Mouse (Mus musculus): ENCODE results near the gene Brpf3.
"Not testable (repeated sequence)": the region's sequence is repeated elsewhere in the genome, so short reads cannot be mapped to it uniquely, and the experiment has no call there.

Gene Brpf3

DNA sequence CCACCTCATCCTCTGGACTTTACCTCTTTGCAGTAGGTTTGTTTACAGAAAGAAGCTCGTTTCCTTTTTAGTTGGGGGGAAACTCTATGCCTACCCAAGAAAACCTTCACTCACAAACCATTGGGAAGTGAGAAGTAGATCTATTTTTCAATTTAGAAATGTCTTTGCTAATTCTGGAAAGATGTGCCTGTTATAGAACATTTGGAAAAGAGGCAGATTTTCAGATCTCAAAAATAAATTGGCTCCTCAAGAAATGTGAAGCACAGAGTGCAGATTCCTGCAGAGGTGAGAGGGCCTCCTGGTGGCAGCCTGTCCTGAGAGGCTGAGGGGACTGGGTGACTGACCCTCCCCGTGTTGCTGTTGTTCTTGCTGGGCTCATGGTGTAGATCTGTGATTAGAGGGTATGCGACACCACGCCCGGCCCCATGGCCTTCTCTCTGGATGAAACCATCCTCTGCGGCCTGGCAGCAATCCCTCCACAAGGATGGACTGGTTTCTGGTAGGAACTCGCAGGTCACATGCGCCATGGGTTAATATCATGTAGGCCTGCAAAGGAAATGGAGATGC is 26.9 kb downstream of the Brpf3 start:
- no peak for DNase-seq (ENCODE audit: low spot score in 2 of 2)

DNA sequence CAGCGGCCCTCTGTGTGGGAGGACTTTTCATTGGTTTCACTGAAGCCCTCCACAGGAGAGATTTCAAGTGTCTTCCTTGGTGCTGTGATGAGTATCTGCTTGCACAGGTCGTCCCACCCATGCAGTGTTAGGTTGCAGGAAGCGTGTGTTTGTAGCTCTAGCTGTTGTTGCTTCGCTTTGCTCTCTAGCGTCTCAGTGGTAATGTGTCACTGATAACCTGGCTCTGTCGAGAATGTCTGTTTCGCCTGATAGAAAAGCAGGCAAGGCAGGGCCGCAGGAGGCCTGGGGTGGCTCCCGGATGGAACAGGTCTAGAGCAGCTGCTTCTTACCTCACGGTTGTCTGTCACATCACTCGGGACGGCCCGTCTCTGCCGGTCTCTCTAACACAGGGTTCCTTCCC is 28.2 kb downstream of the Brpf3 start:
- DNase-seq (ENCODE audit: low spot score in 2 of 2) = no peak

DNA sequence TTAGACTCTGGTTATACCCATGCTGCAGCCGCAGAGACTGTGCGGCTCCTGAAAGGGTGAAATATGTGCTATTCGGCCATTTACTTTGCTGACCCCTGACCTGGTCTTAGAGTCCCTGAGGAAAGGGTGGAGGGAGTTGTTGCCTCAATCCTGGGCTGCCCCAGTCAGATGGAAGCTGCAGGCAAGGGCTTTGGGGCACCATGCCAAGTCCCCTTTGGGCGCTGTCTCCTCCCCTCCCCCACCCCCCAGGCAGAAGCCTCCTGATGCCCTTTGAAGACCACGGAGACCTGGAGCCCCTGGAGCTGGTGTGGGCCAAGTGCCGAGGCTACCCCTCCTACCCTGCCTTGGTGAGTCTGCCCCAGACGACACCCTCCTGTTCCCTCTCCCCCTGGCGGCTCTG is 30.2 kb downstream of the Brpf3 start:
- DNase-seq (ENCODE audit: low spot score in 2 of 2) = peak in 1 of 2 experiments; percentile 37

DNA sequence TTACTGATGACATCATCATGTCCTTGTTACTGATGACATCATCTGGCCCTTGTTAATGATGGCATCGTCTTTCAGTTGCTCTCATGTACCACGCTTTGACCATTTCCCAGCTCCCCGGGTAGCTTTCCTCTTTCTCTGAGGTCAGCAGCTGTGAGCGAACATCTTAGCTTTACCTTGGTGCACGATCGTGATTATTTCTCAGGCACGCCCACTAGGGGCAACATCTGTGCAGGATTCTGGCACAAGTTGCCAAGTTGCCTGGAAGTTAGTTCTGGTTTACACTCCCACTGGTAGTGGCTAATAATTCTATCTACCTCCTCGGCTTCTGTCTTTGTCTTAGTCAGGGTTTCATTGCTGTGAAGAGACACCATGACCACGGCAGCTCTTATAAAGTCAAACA is 31.1 kb downstream of the Brpf3 start:
- no peak for DNase-seq (ENCODE audit: low spot score in 2 of 2)

DNA sequence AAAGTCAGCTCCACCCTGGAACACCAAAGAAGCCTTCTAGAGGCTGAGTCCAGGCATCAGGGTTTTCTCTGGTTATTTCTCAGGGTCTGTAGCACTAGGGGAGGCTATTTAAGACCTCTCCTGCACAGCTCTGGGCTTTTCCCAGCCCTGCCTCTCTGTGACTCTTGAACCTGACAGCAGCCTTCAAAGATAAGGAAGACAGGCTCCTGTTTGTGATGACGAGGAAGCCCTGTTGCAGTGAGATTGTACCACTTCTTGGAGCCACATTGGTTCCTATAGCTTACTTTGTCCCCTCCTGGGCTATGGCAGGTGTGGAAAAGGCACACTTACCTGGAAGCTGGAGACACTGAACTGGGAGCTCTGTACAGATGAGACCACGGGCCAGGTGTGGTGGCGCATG is 32.0 kb downstream of the Brpf3 start:
- DNase-seq (ENCODE audit: low spot score in 2 of 2) = no peak

DNA sequence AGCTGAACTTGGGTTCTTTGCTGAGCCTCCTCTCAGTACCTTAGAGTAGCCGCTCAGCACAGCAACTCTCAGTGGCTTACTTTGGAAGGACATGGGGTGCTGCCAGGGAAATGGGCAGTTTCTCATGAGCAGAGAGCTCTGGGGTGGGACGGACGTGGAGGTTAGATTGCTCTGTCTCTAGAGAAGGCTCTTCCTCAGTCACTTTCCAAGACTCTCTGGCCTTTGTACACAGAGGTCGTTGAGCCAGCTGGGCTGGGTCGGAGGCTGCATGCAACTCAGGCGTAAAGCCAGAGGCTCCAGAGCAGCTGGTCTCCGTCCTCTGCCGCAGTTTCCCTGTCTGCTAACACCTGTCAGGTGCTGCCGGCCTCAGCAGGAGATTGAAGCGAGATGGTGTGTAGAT is 33.8 kb downstream of the Brpf3 start:
- peak in 1 of 2 experiments; percentile 58 for DNase-seq (ENCODE audit: low spot score in 2 of 2)

DNA sequence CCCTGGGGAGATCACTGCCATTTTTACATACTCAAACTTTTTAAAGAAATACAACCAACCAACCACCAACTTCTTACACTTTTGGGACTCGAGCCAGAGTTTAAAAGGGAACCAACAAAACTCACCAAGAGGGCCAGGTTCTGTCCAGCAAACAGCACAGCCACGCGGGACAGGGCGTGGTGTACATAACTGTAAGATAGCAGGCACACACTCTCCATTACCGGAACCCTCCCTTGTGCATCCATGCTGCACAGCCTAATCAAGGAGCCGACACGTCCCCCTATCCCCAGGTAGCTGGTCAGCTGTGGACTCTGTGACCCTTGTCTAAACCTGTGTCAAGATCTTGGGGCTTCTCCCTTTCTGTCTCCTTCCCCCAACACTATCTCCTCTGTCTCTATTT is 37.0 kb downstream of the Brpf3 start:
- DNase-seq (ENCODE audit: low spot score in 2 of 2) = no peak

DNA sequence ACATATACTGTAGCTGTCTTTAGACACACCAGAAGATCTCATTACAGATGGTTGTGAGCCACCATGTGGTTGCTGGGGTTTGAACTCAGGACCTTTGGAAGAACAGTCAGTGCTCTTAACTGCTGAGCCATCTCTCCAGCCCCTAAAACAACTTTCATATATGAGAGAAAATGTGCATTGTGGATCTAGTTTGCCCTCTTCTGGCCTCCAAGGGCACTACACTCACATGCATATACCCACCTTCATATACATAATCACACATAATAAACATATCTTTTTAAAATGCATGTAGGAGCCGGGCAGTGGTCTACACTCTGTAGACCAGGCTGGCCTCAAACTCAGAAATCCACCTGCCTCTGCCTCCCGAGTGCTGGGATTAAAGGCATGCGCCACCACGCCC is 41.1 kb downstream of the Brpf3 start:
- DNase-seq (ENCODE audit: low spot score in 2 of 2) = not testable (repeated sequence)

DNA sequence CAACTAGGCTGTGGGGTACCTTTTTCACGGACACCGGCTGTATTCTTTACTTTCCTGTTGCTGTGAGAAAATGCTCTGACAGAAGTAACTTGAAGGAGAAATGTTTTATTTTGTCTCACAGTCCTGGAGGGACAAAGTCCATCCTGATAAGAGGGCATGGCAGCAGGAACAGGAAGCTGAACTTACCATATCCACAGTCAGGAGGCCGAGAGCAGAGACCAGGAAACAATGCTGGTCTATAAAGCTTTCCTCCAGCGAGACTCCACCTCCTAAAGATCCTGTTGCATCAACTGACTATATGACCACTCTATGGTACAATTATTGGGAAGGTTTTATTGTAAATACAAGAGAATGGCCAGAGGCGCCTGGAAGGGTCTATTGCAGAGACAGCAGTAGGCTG is 42.8 kb downstream of the Brpf3 start:
- DNase-seq (ENCODE audit: low spot score in 2 of 2) = no peak

DNA sequence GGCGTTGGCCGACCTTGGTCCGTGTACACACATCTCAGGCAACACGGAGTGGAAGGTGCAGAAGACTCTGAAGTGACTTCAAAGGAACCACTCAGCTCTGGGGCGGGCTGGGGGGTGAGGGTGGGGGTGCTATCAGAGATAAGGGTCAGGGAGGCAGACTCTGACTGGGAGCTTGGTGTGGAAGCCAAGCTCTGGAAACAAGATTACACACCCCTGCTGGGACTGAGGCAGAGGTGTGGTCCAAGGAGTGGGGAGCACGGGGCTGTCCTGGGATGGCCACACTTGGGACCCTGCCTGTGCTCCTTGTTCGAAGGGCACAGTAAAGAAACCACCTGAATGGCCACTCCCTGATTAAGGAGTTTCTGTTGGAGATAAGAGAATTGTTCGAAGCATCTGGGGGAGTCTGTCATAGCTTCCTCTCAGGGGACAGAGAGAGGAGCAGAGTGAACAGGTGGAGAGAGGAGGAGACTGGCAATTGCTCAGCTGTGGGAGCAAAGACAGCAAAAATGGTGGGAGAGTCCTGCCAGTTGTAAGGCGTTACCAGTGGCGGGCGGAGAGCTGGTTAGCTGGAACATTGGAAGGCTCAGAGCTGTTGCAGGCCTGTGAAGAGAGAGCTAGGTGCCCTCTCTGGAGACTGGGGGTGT is 46.2 kb downstream of the Brpf3 start:
- DNase-seq (ENCODE audit: low spot score in 2 of 2) = no peak

DNA sequence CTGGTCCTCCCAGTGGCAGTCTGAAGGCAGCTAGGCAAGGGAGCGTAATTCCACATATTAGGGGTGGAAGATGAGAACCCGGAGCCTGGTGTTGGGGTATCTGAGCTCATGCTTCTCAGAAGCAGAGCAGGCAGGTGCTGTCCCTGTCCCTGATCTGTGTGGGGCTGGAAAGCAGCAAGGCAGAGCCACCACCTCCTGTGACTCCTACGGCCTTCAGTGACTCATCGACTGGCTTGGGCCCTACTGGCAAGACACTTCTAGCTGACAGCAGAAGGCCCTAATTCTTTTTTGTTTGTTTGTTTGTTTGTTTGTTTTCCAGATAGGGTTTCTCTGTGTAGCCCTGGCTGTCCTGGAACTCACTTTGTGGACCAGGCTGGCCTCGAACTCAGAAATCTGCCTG is 49.6 kb downstream of the Brpf3 start:
- DNase-seq (ENCODE audit: low spot score in 2 of 2) = no peak

DNA sequence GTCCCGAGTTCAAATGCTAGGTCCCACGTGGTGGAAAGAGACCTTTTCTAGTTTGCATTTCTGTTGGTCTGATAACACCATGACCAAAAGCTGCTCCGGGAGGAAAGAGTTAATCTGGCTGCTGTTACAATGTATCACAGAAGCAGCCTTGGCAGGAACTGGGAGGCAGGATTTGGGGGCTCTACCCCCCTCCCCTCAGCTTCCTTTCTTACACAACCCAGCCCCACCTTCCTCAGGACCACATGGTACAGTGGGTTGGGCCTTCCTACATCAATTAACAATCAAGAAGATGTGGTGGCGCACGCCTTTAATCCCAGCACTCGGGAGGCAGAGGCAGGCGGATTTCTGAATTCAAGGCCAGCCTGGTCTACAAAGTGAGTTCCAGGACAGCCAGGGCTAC is 53.5 kb downstream of the Brpf3 start:
- DNase-seq (ENCODE audit: low spot score in 2 of 2) = no peak

DNA sequence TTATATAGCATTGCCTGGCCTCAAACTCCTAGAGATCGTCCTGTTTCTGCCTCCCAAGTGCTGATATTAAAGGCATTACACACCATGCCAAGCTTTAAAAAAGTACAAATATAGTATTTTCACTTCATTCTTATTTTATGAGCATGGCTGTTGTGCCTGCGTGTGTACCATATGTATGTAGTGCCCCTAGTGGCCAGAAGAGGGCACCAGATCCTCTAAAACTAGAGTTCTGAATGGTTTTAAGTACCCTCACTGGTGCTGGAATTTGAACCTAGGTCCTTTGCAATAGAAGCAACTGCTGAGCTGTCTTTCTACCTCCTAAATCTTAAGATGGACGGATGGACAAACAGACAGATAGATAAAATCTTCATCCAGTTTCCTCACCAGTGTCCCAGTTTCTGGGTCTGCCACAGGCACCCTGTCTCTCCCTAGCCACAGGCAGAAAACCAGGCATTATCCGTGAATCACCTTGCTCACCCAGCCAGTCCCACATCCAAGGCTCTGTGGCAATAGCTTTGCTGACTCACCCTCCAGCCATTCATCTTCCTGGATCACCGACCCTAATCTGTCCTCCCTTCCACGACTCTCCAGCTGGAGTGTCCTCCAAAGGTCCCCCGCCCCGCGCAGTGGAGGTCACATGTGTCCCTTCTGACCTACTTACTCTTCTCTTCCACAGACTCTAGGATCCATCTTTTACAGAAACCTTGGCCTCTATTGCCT is 54.4 kb downstream of the Brpf3 start:
- peak; percentile 28 to 59 for DNase-seq (ENCODE audit: low spot score in 2 of 2)

DNA sequence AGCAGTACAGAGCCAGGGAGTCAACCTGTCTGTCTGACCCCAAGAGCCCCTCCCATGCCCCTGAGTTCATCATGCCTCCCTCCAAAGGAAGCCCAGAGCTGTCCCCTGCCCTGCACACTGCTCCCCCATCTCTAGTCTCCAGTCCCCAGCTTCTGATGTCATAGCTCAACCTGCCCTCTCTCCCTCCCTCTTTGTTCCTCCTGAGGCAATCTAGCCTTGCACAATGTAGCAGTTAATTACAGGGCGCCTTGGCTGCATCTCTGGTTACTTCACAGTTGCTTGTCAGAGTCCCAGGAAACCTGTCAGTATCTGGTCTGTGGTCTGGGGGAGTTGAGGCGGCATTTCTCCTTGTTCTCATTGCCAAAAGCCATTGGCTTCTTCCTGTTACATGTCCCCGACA is 55.1 kb downstream of the Brpf3 start:
- DNase-seq (ENCODE audit: low spot score in 2 of 2) = peak in 1 of 2 experiments; percentile 44

DNA sequence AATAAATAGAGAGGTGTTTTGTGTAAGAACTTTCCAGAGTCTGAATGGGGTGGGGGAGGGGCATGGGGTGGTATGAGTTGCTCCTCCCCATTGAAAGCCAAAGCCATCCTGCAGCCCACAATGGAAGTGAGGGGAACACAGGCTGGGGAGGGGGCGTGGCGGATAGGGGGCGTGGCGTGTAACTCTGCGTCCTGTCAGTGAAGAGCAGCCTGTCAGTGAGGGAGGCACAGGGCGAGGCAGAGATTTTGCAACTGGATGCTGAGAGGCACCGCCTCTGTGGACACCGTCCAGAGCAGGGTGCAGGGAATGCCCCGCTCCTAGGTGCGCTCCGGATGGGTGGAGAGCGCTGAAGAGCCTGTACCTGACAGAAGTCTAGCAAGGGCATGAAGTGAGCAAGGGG is 57.3 kb downstream of the Brpf3 start, which contains the start of gene Pnpla1:
Gene Pnpla1 (plus strand): TSS at position 207 of the 400 bp plus-strand sequence.
- peak in 1 of 2 experiments; percentile 33 for DNase-seq (ENCODE audit: low spot score in 2 of 2)

DNA sequence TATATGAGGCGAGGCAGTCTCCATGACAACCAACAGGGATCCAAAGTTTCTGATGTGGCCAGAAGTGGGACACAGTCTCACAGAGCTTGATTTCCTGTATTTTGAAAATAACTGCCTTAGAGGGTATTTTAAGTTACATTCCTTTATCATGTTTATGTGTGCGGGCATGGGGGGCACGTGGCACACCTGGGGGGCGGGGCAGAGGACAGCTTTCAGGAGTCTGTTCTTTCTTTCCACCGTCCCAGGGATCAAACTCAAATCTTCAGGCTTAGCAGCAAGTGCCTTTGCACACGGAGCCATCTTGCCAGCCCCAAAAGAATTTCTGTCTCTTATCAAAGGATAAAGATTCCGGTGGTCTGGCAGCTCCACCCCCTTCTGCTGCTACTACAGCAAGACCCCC is 63.0 kb downstream of the Brpf3 start:
- DNase-seq (ENCODE audit: low spot score in 2 of 2) = no peak

DNA sequence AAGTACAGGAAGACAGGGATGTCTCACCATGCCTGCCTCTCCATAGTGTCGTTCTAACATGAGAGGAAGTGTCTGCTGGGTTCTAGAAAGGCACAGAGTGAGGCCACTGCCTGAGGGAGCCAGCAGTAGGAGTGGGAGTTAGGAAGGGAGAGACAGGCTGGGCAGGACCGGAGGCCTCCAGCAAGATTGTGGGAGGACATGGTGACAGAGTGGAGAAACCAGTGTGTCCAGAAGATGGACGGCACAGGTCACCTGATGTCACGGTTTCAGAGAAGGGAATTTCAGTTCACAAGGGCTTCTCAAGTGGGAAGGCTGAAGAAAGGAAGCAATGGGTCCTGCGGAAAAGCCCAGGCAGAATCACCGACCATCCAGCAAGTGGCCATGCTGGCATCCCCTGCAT is 63.6 kb downstream of the Brpf3 start:
- DNase-seq (ENCODE audit: low spot score in 2 of 2) = no peak

DNA sequence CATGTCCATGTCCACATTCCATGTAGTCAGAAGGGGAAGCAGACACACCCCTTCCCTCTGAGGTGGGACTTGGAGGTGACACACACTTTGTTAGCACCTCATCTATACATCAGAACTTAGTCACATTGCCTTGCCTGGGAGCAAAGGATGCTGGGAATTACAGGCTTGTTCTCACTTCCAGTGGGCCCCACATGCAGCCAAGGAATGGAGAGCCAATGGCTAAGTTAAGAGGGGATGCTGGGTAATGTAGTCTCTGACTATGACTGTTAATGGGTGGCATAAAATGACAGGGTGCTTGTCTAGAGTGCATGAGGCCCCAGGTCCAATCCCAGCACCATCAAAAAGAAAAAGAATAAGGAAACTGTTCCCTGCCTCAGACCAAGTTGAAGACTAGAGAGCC is 66.0 kb downstream of the Brpf3 start:
- DNase-seq (ENCODE audit: low spot score in 2 of 2) = no peak

DNA sequence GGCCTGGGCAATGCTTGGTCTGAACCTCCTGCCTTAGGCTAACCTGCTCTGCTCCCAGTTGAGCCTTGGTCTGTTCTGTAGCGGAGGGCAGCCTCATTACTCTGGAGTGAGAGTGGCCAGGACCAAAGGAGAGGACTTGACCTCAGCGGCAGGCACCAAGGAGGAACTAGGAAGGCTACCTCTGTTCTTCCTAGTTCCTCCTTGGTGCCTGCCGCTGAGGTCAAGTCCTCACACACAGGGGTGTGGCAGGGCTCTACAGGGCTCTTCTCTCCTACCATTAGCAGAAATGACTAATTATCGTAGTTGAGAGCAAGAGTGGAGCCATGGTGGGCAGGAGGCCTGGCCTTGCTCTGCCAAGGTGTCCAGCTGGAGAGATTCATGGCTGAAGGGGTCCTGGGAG is 66.5 kb downstream of the Brpf3 start:
- no peak for DNase-seq (ENCODE audit: low spot score in 2 of 2)

DNA sequence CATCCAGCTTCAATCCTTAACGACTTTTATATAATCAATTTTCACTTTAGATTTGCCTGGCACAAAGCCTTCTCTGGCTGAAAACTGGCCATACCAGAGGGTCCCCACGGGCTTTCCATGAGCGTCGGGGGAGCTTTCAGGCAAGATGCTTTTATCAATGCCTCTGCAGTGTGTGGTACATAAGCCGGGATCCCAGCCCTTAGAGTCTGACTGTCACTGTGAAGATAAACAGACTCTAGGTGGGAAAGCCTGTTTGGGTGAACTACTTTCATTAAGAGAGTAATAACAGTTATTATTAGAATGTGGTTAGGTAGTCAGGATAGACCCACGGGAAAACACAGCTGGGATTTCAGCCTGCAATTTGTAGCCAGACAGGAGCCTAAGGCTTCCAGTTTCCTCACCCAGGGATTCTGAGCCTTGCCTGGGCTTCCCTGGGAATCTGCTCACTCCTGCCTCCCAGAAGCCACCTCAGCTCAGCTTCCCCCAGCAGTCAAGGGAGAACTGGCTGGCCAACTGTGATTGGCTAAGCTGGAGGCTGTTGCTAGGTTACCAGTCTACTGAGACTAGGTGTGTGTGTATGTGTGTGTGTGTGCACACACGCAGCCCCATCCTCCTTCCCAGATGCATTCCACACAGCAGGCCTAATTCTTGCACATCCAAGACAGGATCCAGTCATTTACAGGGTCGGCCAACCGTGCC is 68.7 kb downstream of the Brpf3 start:
- no peak for DNase-seq (ENCODE audit: low spot score in 2 of 2)

DNA sequence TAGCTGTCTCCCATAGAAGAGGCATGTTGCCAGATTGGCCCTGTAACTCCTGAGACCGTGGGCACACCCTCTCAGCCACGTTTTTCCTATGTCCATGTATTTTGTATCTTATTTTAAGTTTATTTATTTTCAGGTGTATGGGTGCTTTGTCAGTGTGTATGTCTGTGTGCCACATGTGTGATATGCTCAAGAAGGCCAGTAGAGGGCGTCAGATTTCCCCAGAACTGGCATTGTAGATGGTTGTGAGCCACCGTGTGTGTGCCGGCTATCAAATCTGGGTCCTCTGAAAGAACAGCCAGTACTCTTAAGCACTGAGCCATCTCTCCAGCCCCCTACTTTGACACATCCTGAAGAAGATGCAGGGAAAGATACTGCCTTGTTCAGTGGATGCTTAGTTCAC is 69.5 kb downstream of the Brpf3 start:
- no peak for DNase-seq (ENCODE audit: low spot score in 2 of 2)

DNA sequence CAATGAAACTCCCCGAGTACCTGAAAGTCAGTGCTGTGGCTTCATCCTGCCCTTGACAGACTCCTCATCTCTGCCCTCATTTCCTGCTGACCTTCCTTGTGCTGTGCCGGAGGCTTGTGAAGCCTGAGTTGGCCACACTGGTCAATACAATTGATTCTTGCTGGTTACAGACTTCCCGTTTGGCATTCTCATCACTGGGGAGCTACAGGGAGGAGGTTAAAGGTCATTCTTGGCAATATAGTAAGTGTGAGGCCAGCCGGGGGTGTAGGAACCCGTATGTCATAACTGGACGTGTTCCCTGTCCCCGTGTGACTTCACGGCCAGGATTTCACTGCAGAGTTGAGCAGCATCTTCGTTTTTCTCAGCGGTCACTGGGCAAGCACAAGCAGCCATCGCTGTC is 70.9 kb downstream of the Brpf3 start:
- DNase-seq (ENCODE audit: low spot score in 2 of 2) = no peak

DNA sequence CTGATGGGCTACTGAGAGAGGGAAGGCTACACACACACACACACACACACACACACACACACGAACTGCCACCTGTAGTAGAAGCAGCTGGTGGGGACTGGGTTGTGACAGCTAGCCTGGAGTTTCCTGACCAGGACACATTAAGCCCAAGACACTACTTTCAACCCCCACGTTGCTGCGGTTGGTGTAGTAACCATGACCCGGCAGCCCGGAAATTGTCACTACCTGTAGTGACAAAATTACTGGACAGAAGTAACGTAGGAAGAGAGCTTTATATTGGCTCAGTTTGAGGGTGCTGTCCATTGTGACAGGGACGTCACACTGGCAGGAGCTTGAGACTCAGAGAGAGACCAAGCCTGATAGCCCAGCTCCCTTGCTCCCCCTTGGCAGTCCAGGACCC is 71.4 kb downstream of the Brpf3 start:
- DNase-seq (ENCODE audit: low spot score in 2 of 2) = no peak
